Mouse (Mus musculus): ENCODE measurements around the gene S1pr1. TPM values are rescaled to one million over a fixed set of nuclear protein-coding genes. Genes with fewer than 3 reads are reported as not detected.
A peak's percentile ranks its signal among the peaks of the same experiment; 100 is the strongest.

Gene S1pr1
- polyA plus RNA-seq, 1 experiment from 2014 or later = 1.6 TPM

- no peaks in the 10 kb centered on the region for H3K27me3 ChIP-seq
- in situ Hi-C loops (cut with MboI; ENCODE audit: low pct_unique_long_range_greater_than_20kb) = no loop called here
- ATAC-seq = no peak
- DNase-seq (ENCODE audit: low read depth, low spot score) = no peak
- CTCF ChIA-PET = interaction anchor here (1.6 kb wide), 1 partner anchor 8 kb away, joined by 4 read pairs; no protein-coding TSS in a partner anchor
- POLR2A ChIA-PET = no interaction called here
- no peak for TF ChIP-seq CTCF (IDR thresholded peaks at IDR 0.05)
These were observed 23.7 kb upstream of the S1pr1 start for GRCm38 (mm10) chr3:115738524-115738923.

GRCm38 (mm10) chr3:115737785-115738318 lies 23.0 kb upstream of the S1pr1 start:
- no peak for TF ChIP-seq CTCF (IDR thresholded peaks at IDR 0.05)
- ATAC-seq (peak; percentile 35), DNase-seq (ENCODE audit: low read depth, low spot score) (no peak)
- ChIA-PET CTCF (interaction anchor here (1.1 to 1.6 kb wide), 3 partner anchors 9 to 25 kb away, joined by 3 to 4 read pairs (median 3); no protein-coding TSS in a partner anchor), POLR2A (no interaction called here)
- H3K27me3 ChIP-seq = no peaks in the 10 kb centered on the region
- in situ Hi-C loops (cut with MboI; ENCODE audit: low pct_unique_long_range_greater_than_20kb) = no loop called here

DNA sequence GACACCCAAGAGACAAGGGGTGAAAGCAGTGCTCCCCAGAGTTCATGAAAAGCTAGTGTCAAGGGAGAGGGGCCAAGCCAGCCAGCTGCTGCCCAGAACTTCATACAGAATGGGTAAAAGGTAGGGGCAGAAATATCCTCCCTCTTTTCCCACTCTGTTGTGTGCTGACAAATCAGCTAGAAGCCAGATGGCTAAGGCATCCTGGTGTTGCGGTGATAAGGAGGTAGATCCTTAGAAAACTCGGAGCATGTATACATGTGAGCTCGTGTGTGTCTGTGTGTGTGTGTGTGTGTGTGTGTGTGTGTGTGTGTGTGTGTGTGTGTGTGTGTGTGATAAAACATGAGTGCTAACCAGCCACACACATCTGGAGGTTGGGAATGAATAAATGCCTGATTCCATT lies 20.7 kb upstream of the S1pr1 start:
- ChIA-PET CTCF (interaction anchor here (1.2 kb wide), 1 partner anchor 23 kb away, joined by 3 read pairs; no protein-coding TSS in a partner anchor), POLR2A (interaction anchor here (0.6 kb wide), 1 partner anchor 10 kb away, joined by 3 read pairs; no protein-coding TSS in a partner anchor)
- in situ Hi-C loops (cut with MboI; ENCODE audit: low pct_unique_long_range_greater_than_20kb) = no loop called here
- DNase-seq (ENCODE audit: low read depth, low spot score) = no peak
- ATAC-seq = no peak
- no peaks in the 10 kb centered on the region for H3K27me3 ChIP-seq
- no peak for TF ChIP-seq CTCF (IDR thresholded peaks at IDR 0.05)

DNA sequence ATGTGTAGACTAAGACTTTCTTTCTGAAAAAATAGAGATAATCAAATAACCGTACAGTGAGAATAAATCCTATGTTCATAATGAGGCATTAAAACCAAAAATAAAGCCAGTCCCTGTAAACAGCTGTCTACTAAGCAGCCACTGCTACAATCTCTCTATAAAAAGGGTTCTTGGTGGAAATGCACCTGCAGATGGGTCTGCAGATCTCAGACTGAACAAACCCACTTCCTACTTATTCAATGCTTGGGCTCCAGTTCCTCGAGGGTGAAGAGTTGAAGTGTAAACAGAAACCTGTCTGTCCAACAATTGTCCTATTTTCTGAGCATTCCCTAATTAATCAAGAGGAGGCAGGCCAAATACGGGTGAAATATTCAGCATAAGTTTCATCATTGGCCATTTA lies 20.0 kb upstream of the S1pr1 start:
- no peak for TF ChIP-seq CTCF (IDR thresholded peaks at IDR 0.05)
- CTCF ChIA-PET = no interaction called here
- POLR2A ChIA-PET = no interaction called here
- no peak for ATAC-seq
- in situ Hi-C loops (cut with MboI; ENCODE audit: low pct_unique_long_range_greater_than_20kb) = no loop called here
- H3K27me3 ChIP-seq = no peaks in the 10 kb centered on the region
- no peak for DNase-seq (ENCODE audit: low read depth, low spot score)

- ChIA-PET CTCF (no interaction called here), POLR2A (interaction anchor here (0.8 kb wide), 1 partner anchor 497 kb away, joined by 13 read pairs; no protein-coding TSS in a partner anchor)
- no peak for TF ChIP-seq CTCF (IDR thresholded peaks at IDR 0.05)
- in situ Hi-C loops (cut with MboI; ENCODE audit: low pct_unique_long_range_greater_than_20kb) = no loop called here
- DNase-seq (ENCODE audit: low read depth, low spot score) = no peak
- ATAC-seq = no peak
- H3K27me3 ChIP-seq = no peaks in the 10 kb centered on the region
These were observed 15.5 kb upstream of the S1pr1 start for GRCm38 (mm10) chr3:115730336-115730735.

GRCm38 (mm10) chr3:115729187-115729586 lies 14.3 kb upstream of the S1pr1 start:
- in situ Hi-C loops (cut with MboI; ENCODE audit: low pct_unique_long_range_greater_than_20kb) = no loop called here
- DNase-seq (ENCODE audit: low read depth, low spot score) (no peak), ATAC-seq (no peak)
- ChIA-PET POLR2A (interaction anchor here (0.9 kb wide), 1 partner anchor 68 kb away, joined by 3 read pairs; no protein-coding TSS in a partner anchor), CTCF (interaction anchor here (1.9 kb wide), 1 partner anchor 18 kb away, joined by 4 read pairs; no protein-coding TSS in a partner anchor)
- TF ChIP-seq CTCF (IDR thresholded peaks at IDR 0.05) = no peak
- H3K27me3 ChIP-seq = no peaks in the 10 kb centered on the region

- ChIA-PET POLR2A (interaction anchor here (0.9 kb wide), 1 partner anchor 69 kb away, joined by 3 read pairs; no protein-coding TSS in a partner anchor), CTCF (interaction anchor here (0.6 to 1.9 kb wide), 3 partner anchors 9 to 82 kb away, joined by 3 to 4 read pairs (median 3); no protein-coding TSS in a partner anchor)
- no peaks in the 10 kb centered on the region for H3K27me3 ChIP-seq
- in situ Hi-C loops (cut with MboI; ENCODE audit: low pct_unique_long_range_greater_than_20kb) = no loop called here
- TF ChIP-seq CTCF (IDR thresholded peaks at IDR 0.05) = no peak
- DNase-seq (ENCODE audit: low read depth, low spot score) = no peak
- ATAC-seq = no peak
These were observed 13.3 kb upstream of the S1pr1 start for GRCm38 (mm10) chr3:115728211-115728610.

- in situ Hi-C loops (cut with MboI; ENCODE audit: low pct_unique_long_range_greater_than_20kb) = loop anchor here (5.0 kb wide), 1 partner anchor 168 kb away; the partner anchor contains the start of gene Dph5
- ATAC-seq (no peak), DNase-seq (ENCODE audit: low read depth, low spot score) (no peak)
- ChIA-PET POLR2A (no interaction called here), CTCF (interaction anchor here (0.7 to 1.2 kb wide), 3 partner anchors 8 to 261 kb away, joined by 3 read pairs; no protein-coding TSS in a partner anchor)
- no peak for TF ChIP-seq CTCF (IDR thresholded peaks at IDR 0.05)
- no peaks in the 10 kb centered on the region for H3K27me3 ChIP-seq
These were observed 4.0 kb upstream of the S1pr1 start for GRCm38 (mm10) chr3:115718886-115719285.

DNA sequence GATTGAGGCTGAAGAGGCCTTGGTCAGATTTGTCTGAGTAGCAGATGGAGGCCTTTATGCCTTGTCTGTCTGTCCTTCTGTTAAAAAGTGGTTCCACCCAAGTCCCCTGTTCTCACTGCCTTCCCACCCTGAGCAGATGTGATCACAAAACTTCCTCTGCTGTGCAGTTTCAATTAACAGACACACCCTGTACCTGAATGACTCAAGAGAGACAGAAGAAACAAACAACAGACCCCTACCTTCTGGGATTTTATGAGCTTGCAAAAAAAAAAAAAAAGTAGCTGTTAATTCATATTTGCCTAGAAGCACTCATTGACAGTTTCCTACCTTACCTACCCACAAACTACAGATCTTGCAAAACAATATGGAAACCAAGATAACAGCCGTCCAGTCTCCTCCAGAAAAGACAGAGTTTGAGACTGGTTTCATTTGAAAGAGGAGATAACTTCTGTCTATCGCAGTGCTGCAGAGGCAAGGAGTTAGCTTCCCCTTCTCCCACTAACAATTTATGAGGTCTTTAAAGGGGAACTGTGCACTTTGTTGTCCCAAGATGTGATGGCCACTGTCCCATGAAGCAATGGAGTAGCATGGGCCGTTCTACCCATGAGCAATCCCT lies 1.1 kb upstream of the S1pr1 start:
- POLR2A ChIA-PET = interaction anchor here (0.6 kb wide), 1 partner anchor 269 kb away, joined by 3 read pairs; no protein-coding TSS in a partner anchor

GRCm38 (mm10) chr3:115714049-115714435 lies 830 bp downstream of the S1pr1 start:
- TF ChIP-seq CTCF (IDR thresholded peaks at IDR 0.05) = no peak
- ChIA-PET POLR2A (interaction anchor here (0.5 to 1.5 kb wide), 3 partner anchors 12 to 176 kb away, joined by 5 to 12 read pairs (median 6); partner anchors contain the start of gene Dph5), CTCF (interaction anchor here (0.7 to 2.6 kb wide), 11 partner anchors 8 to 223 kb away, joined by 3 to 25 read pairs (median 4); no protein-coding TSS in a partner anchor)
- in situ Hi-C loops (cut with MboI; ENCODE audit: low pct_unique_long_range_greater_than_20kb) = loop anchor here (5.0 kb wide), 1 partner anchor 263 kb away; no protein-coding TSS in a partner anchor
- DNase-seq (ENCODE audit: low read depth, low spot score) (no peak), ATAC-seq (no peak)
- H3K27me3 ChIP-seq = no peaks in the 10 kb centered on the region

More for the DNA sequence above, 1.1 kb upstream of the S1pr1 start:
- no peak for TF ChIP-seq CTCF (IDR thresholded peaks at IDR 0.05)
- DNase-seq (ENCODE audit: low read depth, low spot score) (no peak), ATAC-seq (no peak)
- H3K27me3 ChIP-seq = no peaks in the 10 kb centered on the region
- CTCF ChIA-PET = interaction anchor here (0.6 to 2.6 kb wide), 3 partner anchors 9 to 221 kb away, joined by 3 to 7 read pairs (median 4); no protein-coding TSS in a partner anchor
- in situ Hi-C loops (cut with MboI; ENCODE audit: low pct_unique_long_range_greater_than_20kb) = loop anchor here (5.0 kb wide), 1 partner anchor 171 kb away; the partner anchor contains the start of gene Dph5
